Mouse (Mus musculus) embryonic stem cell, embryonic (primary cell): Measurements from ENCODE around the gene Dhrs4.

ENCODE experiments used
- CTCF ChIA-PET, 4 experiments: fragments of 300-600 bp in 2 of 4; fragments of 350-600 bp in 2 of 4; sonication (Branson Sonifier 250); formaldehyde crosslinking; loops; one replicate each; lab custom pipeline; 2022; ENCODE audit warnings: inconsistent platforms in 2 of 4; lab: Charles Lee
- POLR2A ChIA-PET, 4 experiments: fragments of 300-600 bp in 2 of 4; fragments of 350-600 bp in 2 of 4; sonication (Branson Sonifier 250); formaldehyde crosslinking; loops; one replicate each; lab custom pipeline; 2022; ENCODE audit warnings: antibody characterized with exemption in 4 of 4, inconsistent platforms in 1 of 4; lab: Charles Lee

Gene Dhrs4

GRCm38 (mm10) chr14:55469821-55470220 is 8.7 kb upstream of the Dhrs4 start:
- CTCF ChIA-PET = interaction anchor here in 1 of 4 experiments (3.6 kb wide), 1 partner anchor 9 kb away, joined by 13 read pairs; the partner anchor contains the start of gene Dhrs4
- POLR2A ChIA-PET = interaction anchor here in 3 of 4 experiments (1.0 to 2.5 kb wide), 4 partner anchors 9 to 10 kb away, joined by 3 to 10 read pairs (median 4); partner anchors contain the start of gene Dhrs4 (in 2 of the 3)

DNA sequence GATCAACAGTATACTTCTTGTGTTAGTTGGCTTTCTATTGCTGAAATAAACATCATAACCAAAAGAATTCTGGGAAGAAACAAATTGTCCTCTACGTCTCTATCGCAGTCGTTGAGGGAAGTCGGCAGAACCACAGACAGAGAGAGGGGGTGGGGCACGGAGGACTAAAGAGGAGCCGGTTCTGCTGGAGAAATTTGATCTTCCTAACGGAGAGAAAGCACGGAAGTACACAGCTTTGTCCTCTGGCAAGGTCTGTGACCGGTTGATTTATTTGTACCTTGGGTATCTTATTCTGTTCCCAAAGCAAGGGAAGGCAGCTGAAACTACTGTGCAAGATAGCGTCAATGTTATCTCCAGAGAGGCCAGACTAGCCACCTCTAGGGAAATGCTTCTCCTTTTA is 7.8 kb upstream of the Dhrs4 start:
- ChIA-PET CTCF (interaction anchor here in 1 of 4 experiments (3.6 kb wide), 1 partner anchor 8 kb away, joined by 13 read pairs; the partner anchor contains the start of gene Dhrs4), POLR2A (interaction anchor here in 3 of 4 experiments (0.7 to 1.5 kb wide), 3 partner anchors 8 to 109 kb away, joined by 3 to 4 read pairs (median 3); partner anchors contain the start of gene Dhrs4 (in 1 of the 3))

GRCm38 (mm10) chr14:55475654-55476053 is 2.9 kb upstream of the Dhrs4 start:
- ChIA-PET CTCF (interaction anchor here in 1 of 4 experiments (1.3 kb wide), 1 partner anchor 21 kb away, joined by 5 read pairs; no protein-coding TSS in a partner anchor), POLR2A (interaction anchor here in 1 of 4 experiments (0.6 to 1.5 kb wide), 4 partner anchors 11 to 381 kb away, joined by 3 to 6 read pairs (median 4); partner anchors contain the start of genes Carmil3 and Thtpa)

DNA sequence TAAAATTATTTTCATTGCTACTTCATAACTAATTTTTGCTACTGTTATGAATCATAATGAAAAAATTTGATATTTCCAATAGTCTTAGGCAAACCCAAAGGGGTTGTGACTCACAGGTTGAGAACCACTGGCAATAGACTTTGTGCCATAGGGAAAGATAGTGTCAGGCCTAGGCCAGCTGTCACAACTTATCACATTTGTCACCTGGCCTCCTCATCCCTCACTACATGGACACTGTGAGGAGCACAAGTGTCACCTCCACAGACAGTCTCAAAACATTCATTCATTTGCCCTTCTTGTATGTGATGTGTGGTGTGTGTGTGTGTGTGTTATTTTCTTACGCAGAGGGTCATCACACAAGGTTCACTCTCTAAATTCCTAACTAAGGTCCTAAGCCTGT is 1.1 kb upstream of the Dhrs4 start:
- CTCF ChIA-PET = interaction anchor here in 3 of 4 experiments (1.0 to 2.9 kb wide), 10 partner anchors 8 to 362 kb away, joined by 3 to 37 read pairs (median 13); partner anchors contain the start of genes A730061H03Rik (in 1 of the 3), Carmil3 (in 1 of the 3) and Dcaf11 (in 1 of the 3)
- POLR2A ChIA-PET = interaction anchor here in 2 of 4 experiments (1.0 to 3.4 kb wide), 5 partner anchors 9 to 114 kb away, joined by 3 to 25 read pairs (median 10); partner anchors contain the start of genes A730061H03Rik (in 1 of the 2), Carmil3 (in 1 of the 2), Pck2 (in 1 of the 2) and Psme2 (in 1 of the 2)

DNA sequence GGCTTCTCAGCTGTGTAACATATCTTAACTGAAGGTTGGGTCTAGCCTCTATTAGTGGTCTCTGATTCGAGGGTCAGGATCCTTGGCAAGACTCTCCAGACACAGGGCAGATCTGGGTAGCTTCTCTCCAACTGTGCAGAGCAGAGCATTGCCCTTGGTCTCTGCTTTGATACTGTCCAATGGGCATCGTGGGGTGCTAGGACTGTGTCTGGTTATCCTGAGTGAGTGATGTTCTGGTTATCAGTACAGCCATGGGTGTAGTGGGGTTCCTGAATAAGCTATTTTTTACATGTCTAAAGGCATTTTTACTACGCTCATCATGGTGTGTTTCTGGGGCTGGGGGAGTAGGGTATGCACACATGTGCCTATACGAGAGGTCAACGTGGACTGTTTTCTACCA is 729 bp upstream of the Dhrs4 start:
- CTCF ChIA-PET = interaction anchor here (0.7 to 2.9 kb wide), 25 partner anchors 8 to 362 kb away, joined by 3 to 37 read pairs (median 8); partner anchors contain the start of genes Carmil3 (in 2 of the 4), A730061H03Rik (in 1 of the 4), Dcaf11 (in 1 of the 4) and Mdp1 (in 1 of the 4)
- POLR2A ChIA-PET = interaction anchor here in 3 of 4 experiments (0.8 to 3.4 kb wide), 15 partner anchors 9 to 383 kb away, joined by 3 to 25 read pairs (median 5); partner anchors contain the start of genes A730061H03Rik (in 1 of the 3), Carmil3 (in 1 of the 3), Pck2 (in 1 of the 3) and Psme2 (in 1 of the 3)

DNA sequence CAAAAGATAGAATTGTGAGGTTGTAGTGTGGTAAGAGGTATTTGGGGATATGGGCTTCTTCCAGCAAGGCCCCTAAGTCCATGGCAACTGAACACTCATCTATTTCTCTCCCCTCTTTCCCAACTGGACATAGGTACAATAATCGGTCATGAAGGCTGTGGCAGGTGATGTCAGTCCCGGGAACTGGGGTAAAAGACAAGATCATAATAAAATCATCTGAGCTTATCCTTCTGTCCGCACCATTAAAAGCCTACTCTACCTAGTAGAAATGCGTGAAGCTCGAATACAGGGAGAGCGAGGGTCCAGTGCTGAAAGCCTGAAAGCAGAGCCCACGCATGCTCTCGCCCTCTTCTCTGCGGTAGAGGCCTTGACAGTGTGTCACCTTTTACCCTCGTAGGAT is 1.1 kb downstream of the Dhrs4 start:
- CTCF ChIA-PET = interaction anchor here (0.5 to 2.9 kb wide), 66 partner anchors 9 to 622 kb away, joined by 3 to 37 read pairs (median 5); partner anchors contain the start of genes Carmil3 (in 3 of the 4), Pck2 (in 2 of the 4), A730061H03Rik (in 1 of the 4) and Ap1g2 (in 1 of the 4)
- POLR2A ChIA-PET = interaction anchor here (0.5 to 3.4 kb wide), 48 partner anchors 9 to 465 kb away, joined by 3 to 25 read pairs (median 4); partner anchors contain the start of genes Carmil3 (in 3 of the 4), Pck2 (in 3 of the 4), Nrl (in 2 of the 4) and A730061H03Rik (in 1 of the 4)

GRCm38 (mm10) chr14:55484430-55485085 is 6.0 kb downstream of the Dhrs4 start:
- CTCF ChIA-PET = interaction anchor here in 1 of 4 experiments (0.6 kb wide), 1 partner anchor 1343 kb away, joined by 3 read pairs; no protein-coding TSS in a partner anchor

DNA sequence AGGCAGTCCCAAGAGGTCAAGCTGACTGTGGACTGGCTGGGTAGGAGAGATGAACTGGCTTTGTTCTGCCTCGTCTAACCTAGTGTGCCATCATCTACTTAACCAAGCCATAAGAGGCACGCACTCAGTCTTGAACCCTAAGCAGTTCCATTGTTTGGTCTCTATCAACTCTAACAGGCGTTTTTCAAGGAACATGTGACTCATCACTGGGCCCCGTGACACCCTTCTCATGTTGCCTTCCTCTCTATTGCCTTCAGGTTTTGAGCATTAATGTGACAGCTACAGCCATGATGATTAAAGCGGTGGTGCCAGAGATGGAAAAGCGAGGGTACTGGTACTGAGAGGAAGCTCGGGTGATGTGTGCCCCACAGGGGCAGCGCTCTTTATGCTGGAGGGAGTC is 8.3 kb downstream of the Dhrs4 start:
- ChIA-PET POLR2A (interaction anchor here in 2 of 4 experiments (0.6 to 1.1 kb wide), 2 partner anchors 8 to 475 kb away, joined by 3 to 4 read pairs; no protein-coding TSS in a partner anchor), CTCF (interaction anchor here in 2 of 4 experiments (0.6 to 1.2 kb wide), 3 partner anchors 8 to 49 kb away, joined by 3 to 5 read pairs (median 4); partner anchors contain the start of gene Dhrs4 (in 1 of the 2))

More at GRCm38 (mm10) chr14:55484430-55485085, 6.0 kb downstream of the Dhrs4 start:
- POLR2A ChIA-PET = interaction anchor here in 1 of 4 experiments (0.6 to 1.7 kb wide), 2 partner anchors 13 to 85 kb away, joined by 5 read pairs; no protein-coding TSS in a partner anchor

GRCm38 (mm10) chr14:55490361-55491201 is 12.0 kb downstream of the Dhrs4 start, which contains the start of gene Carmil3:
Carmil3 (plus strand) TSS chr14:55490651.
- POLR2A ChIA-PET = interaction anchor here (0.6 to 2.9 kb wide), 34 partner anchors 8 to 534 kb away, joined by 3 to 25 read pairs (median 4); partner anchors contain the start of genes Dhrs4 (in 3 of the 4), Pck2 (in 3 of the 4), A730061H03Rik (in 2 of the 4) and Dcaf11 (in 2 of the 4)
- CTCF ChIA-PET = interaction anchor here (0.5 to 3.2 kb wide), 20 partner anchors 9 to 453 kb away, joined by 3 to 37 read pairs (median 3); partner anchors contain the start of genes Dhrs4 (in 4 of the 4) and A730061H03Rik (in 1 of the 4)

DNA sequence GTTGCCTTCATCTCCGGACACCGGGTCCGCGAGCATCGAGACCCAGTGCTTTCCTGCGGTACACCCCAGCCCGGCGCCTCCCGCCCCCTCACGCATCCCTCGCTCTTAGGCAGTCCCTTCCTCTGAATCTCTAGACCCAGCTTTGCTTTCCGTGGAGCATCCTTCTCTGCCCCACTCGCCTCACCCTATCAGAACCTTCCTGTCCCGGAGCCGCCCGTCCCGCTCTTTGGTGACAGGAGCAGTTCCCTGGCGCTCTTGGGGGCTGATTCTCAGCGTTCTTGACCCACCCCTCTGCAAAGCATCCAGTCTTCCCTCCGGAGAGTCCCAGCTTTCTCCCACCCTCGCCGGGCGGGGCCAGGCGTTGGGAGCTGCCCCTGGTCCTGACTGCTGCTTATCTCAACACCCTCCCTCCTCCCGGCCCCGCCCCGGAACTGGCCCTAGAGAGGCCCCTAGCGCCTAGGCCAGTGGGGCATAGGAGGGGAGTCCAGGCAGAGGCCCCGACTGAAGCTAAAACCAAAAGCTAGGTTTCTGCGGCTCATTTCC is 12.8 kb downstream of the Dhrs4 start:
- POLR2A ChIA-PET = interaction anchor here (0.6 to 2.9 kb wide), 31 partner anchors 9 to 868 kb away, joined by 3 to 25 read pairs (median 4); partner anchors contain the start of genes Dhrs4 (in 3 of the 4), Pck2 (in 3 of the 4), A730061H03Rik (in 2 of the 4) and Dcaf11 (in 2 of the 4)
- CTCF ChIA-PET = interaction anchor here (0.5 to 3.2 kb wide), 24 partner anchors 8 to 837 kb away, joined by 3 to 37 read pairs (median 3); partner anchors contain the start of genes Dhrs4 (in 4 of the 4), A730061H03Rik (in 1 of the 4) and Ripk3 (in 1 of the 4)

DNA sequence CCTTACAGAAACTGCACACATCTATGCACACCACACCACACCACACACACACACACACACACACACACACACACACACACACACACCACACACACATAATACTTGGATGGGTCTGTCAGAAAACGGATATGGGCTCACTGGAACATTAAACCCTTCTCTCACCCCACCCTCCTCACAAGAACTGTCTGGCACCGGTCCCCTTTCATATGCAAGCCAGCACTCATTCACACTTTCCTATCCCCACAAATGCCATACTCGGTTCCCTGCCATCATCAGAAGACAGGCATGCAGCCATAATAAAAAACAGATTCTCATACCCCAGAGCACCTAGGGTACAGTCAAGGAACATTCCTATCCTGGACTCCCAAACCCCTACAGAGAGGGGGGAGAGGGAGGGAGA is 13.5 kb downstream of the Dhrs4 start:
- POLR2A ChIA-PET = interaction anchor here in 3 of 4 experiments (0.6 to 2.9 kb wide), 18 partner anchors 10 to 323 kb away, joined by 3 to 25 read pairs (median 5); partner anchors contain the start of genes Dhrs4 (in 3 of the 3), A730061H03Rik (in 2 of the 3), Dcaf11 (in 2 of the 3) and Pck2 (in 2 of the 3)
- CTCF ChIA-PET = interaction anchor here (0.6 to 3.2 kb wide), 12 partner anchors 9 to 838 kb away, joined by 3 to 37 read pairs (median 4); partner anchors contain the start of genes Dhrs4 (in 3 of the 4) and Ripk3 (in 1 of the 4)

GRCm38 (mm10) chr14:55495509-55496240 is 17.1 kb downstream of the Dhrs4 start:
- CTCF ChIA-PET = interaction anchor here in 3 of 4 experiments (0.7 to 2.6 kb wide), 6 partner anchors 17 to 376 kb away, joined by 3 to 8 read pairs (median 4); partner anchors contain the start of gene Dhrs4 (in 1 of the 3)
- POLR2A ChIA-PET = interaction anchor here in 1 of 4 experiments (1.2 kb wide), 1 partner anchor 9 kb away, joined by 3 read pairs; no protein-coding TSS in a partner anchor

GRCm38 (mm10) chr14:55496761-55497448 is 18.3 kb downstream of the Dhrs4 start:
- POLR2A ChIA-PET = interaction anchor here (0.5 to 2.0 kb wide), 24 partner anchors 11 to 1087 kb away, joined by 3 to 10 read pairs (median 4); partner anchors contain the start of genes Dhrs4 (in 2 of the 4), Pck2 (in 2 of the 4), A730061H03Rik (in 1 of the 4) and Ngdn (in 1 of the 4)
- CTCF ChIA-PET = interaction anchor here (0.5 to 2.0 kb wide), 99 partner anchors 8 to 1084 kb away, joined by 3 to 31 read pairs (median 4); partner anchors contain the start of genes Cpne6 (in 4 of the 4), Dhrs4 (in 4 of the 4), A730061H03Rik (in 3 of the 4) and Dcaf11 (in 3 of the 4)

- ChIA-PET CTCF (interaction anchor here (0.5 to 2.0 kb wide), 89 partner anchors 8 to 817 kb away, joined by 3 to 31 read pairs (median 4); partner anchors contain the start of genes Cpne6 (in 4 of the 4), Dhrs4 (in 4 of the 4), A730061H03Rik (in 3 of the 4) and Dcaf11 (in 3 of the 4)), POLR2A (interaction anchor here (0.5 to 2.0 kb wide), 24 partner anchors 10 to 1088 kb away, joined by 3 to 10 read pairs (median 4); partner anchors contain the start of genes Dhrs4 (in 2 of the 4), Pck2 (in 2 of the 4), A730061H03Rik (in 1 of the 4) and Ngdn (in 1 of the 4))
These were observed 18.9 kb downstream of the Dhrs4 start for GRCm38 (mm10) chr14:55497449-55497821.
